Mouse (Mus musculus): ENCODE data around the gene Trat1. TPM values are rescaled to one million over a fixed set of nuclear protein-coding genes. Genes with fewer than 3 reads are reported as not detected.

Gene Trat1
- polyA plus RNA-seq, 1 experiment, result 0.59 TPM

DNA sequence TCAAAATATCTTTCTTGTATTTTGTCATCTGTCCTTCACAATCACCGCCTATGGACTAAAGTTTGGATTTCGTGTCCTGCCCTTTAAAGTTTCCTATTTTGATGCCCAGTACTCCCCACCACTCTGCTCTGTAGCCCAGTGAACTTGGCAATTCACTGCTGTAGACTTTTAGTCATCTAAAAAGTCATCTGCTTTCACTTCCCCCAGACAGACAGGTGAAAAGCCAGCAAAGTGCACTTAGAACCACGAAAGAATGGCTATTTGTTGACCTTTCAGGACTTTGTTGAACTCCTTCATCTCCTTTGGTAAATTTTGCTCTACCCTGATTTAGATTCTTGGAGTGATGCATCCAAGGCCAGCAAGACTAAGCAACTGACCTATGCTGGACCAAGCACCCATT lies 34.9 kb downstream of the Trat1 start:
- whole genome bisulfite sequencing, result 85% methylated on average over 3 of the region's 3 CpGs
- DNase-seq, result no peak

DNA sequence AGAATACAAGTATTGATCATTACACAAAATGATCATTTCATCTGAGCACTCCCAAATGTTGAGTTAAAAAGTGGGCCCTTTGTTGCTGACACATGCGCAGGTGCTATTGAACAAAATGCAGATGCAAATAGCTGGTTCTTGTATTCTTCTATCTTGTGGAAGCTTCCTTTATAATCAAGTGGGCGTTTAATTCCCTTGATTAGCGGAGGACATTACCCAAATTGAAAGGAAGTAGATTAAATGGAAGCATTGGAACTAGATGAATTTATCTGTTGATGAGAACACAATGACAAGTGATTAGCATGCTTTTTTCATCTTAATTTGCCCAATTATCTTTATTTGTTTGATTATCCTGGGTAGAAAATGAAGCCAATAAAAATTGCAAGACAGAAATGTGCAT lies 51.6 kb downstream of the Trat1 start:
- H3K27me3 ChIP-seq (replicated peaks; ENCODE audit: control insufficient read depth, insufficient read depth, low read length), result no peaks in the 10 kb centered on the region
- H3K36me3 ChIP-seq (ENCODE audit: control insufficient read depth, insufficient read depth, low read length), result no peaks in the 10 kb centered on the region
- WGBS, result 96% methylated on average over 3 of the region's 3 CpGs
- H3K27ac ChIP-seq (ENCODE audit: insufficient read depth, low read depth, low read length), result no peak overlapping the region
- no peaks in the 10 kb centered on the region for H3K4me1 ChIP-seq (ENCODE audit: control insufficient read depth, insufficient read depth, low read length)
- no peak for DNase-seq
- TF ChIP-seq CTCF (conservative IDR thresholded peaks at IDR 0.05; ENCODE audit: insufficient read depth, insufficient read length, low read depth, low read length), result no peak
- no peak for TF ChIP-seq POLR2A (IDR thresholded peaks at IDR 0.05; ENCODE audit: low read depth, low read length)
- H3K4me3 ChIP-seq (ENCODE audit: insufficient read depth, low read depth, low read length), result no peak overlapping the region

More for the DNA sequence above, 34.9 kb downstream of the Trat1 start:
- H3K4me1 ChIP-seq (ENCODE audit: control insufficient read depth, insufficient read depth, low read length), result no peaks in the 10 kb centered on the region
- H3K36me3 ChIP-seq (ENCODE audit: control insufficient read depth, insufficient read depth, low read length), result no peaks in the 10 kb centered on the region
- no peak overlapping the region for H3K27ac ChIP-seq (ENCODE audit: insufficient read depth, low read depth, low read length)
- no peak for TF ChIP-seq POLR2A (IDR thresholded peaks at IDR 0.05; ENCODE audit: low read depth, low read length)
- TF ChIP-seq CTCF (conservative IDR thresholded peaks at IDR 0.05; ENCODE audit: insufficient read depth, insufficient read length, low read depth, low read length), result no peak
- H3K4me3 ChIP-seq (ENCODE audit: insufficient read depth, low read depth, low read length), result no peak overlapping the region
- no peaks in the 10 kb centered on the region for H3K27me3 ChIP-seq (replicated peaks; ENCODE audit: control insufficient read depth, insufficient read depth, low read length)

DNA sequence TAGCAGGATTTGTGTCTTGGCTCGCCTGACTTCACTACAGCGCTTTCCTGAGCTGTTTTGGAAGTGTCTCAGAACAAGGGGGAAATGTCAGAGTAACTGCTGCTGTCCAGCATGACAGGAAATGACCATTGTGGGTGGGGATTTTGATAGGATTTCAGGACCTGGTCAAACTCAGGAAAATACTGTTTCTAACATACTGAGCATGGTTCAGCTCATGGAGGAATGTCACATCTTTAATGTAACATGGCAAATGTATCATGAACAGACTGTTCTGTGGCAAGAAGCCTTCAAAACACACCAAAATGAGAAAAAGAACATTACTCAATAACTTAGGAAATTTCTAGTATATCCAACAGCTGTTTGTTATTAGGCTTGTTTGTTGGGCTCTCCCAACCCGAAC lies 52.1 kb downstream of the Trat1 start:
- WGBS, result 61% methylated on average over 3 of the region's 3 CpGs
- TF ChIP-seq CTCF (conservative IDR thresholded peaks at IDR 0.05; ENCODE audit: insufficient read depth, insufficient read length, low read depth, low read length) (no peak), POLR2A (IDR thresholded peaks at IDR 0.05; ENCODE audit: low read depth, low read length) (no peak)
- no peak for DNase-seq

DNA sequence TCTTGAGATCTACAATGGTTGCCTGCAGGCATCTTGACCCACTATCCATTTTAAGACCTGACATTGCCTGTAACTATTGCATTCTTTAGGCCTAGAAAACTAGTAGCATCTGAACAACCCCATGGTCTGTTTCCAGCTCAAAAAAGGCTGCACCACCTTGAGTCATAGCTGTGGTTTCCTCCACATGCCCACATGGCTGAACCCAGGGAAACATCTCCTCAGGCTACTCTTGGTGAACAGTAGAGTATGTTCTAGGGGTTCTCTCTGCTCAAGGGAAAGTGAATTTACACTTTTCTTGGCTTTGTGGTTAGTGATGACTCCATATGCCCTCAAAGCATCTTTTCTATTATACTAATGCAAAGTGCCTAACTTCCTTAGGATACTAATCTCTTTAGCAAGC lies 55.5 kb downstream of the Trat1 start:
- no peaks in the 10 kb centered on the region for H3K4me1 ChIP-seq (ENCODE audit: control insufficient read depth, insufficient read depth, low read length)
- no peak overlapping the region for H3K27ac ChIP-seq (ENCODE audit: insufficient read depth, low read depth, low read length)
- TF ChIP-seq CTCF (conservative IDR thresholded peaks at IDR 0.05; ENCODE audit: insufficient read depth, insufficient read length, low read depth, low read length), result no peak
- no peak for TF ChIP-seq POLR2A (IDR thresholded peaks at IDR 0.05; ENCODE audit: low read depth, low read length)
- no peak for DNase-seq
- H3K36me3 ChIP-seq (ENCODE audit: control insufficient read depth, insufficient read depth, low read length), result no peaks in the 10 kb centered on the region
- H3K4me3 ChIP-seq (ENCODE audit: insufficient read depth, low read depth, low read length), result no peak overlapping the region
- H3K27me3 ChIP-seq (replicated peaks; ENCODE audit: control insufficient read depth, insufficient read depth, low read length), result no peaks in the 10 kb centered on the region

More for the DNA sequence above, 52.1 kb downstream of the Trat1 start:
- Histone ChIP-seq H3K27ac (ENCODE audit: insufficient read depth, low read depth, low read length) (no peak overlapping the region), H3K36me3 (ENCODE audit: control insufficient read depth, insufficient read depth, low read length) (no peaks in the 10 kb centered on the region), H3K4me3 (ENCODE audit: insufficient read depth, low read depth, low read length) (no peak overlapping the region), H3K27me3 (replicated peaks; ENCODE audit: control insufficient read depth, insufficient read depth, low read length) (no peaks in the 10 kb centered on the region), H3K4me1 (ENCODE audit: control insufficient read depth, insufficient read depth, low read length) (no peaks in the 10 kb centered on the region)

DNA sequence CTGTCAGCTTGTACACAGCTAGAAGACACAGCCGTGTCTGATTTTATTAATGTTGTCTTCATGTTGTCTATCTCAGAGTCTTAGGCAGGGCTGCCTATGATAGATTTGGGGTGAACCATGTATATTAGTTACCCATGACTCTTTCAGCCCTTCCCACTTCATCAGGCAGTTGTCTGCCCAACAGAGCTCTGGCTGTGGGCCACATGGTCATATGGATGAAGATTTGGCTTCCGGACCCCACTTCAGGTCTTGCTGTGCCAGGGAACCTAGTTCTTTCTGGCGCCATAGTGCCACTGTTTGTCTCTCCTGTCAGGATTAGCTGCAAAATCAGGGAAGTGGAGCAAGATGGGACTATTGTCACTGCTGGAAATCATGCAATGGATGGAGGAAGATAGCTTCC lies 69.9 kb downstream of the Trat1 start:
- TF ChIP-seq POLR2A (IDR thresholded peaks at IDR 0.05; ENCODE audit: low read depth, low read length) (no peak), CTCF (conservative IDR thresholded peaks at IDR 0.05; ENCODE audit: insufficient read depth, insufficient read length, low read depth, low read length) (no peak)
- Histone ChIP-seq H3K36me3 (ENCODE audit: control insufficient read depth, insufficient read depth, low read length) (no peaks in the 10 kb centered on the region), H3K27ac (ENCODE audit: insufficient read depth, low read depth, low read length) (no peak overlapping the region), H3K4me1 (ENCODE audit: control insufficient read depth, insufficient read depth, low read length) (no peaks in the 10 kb centered on the region), H3K27me3 (replicated peaks; ENCODE audit: control insufficient read depth, insufficient read depth, low read length) (no peaks in the 10 kb centered on the region), H3K4me3 (ENCODE audit: insufficient read depth, low read depth, low read length) (no peak overlapping the region)
- no peak for DNase-seq
- 72% methylated on average over 3 of the region's 3 CpGs for WGBS

Other genes with a start within 250 kb of the Trat1 start
- not detected in 2 replicates for gene Retnlb, start 44.8 kb upstream of the Trat1 start, polyA plus RNA-seq (2012; rRNA removed)
- gene Retnla, start 70.5 kb upstream of the Trat1 start, polyA plus RNA-seq (2012; rRNA removed), result 33.9 and 44.0 TPM in 2 replicates
- gene Retnlg, start 100.6 kb upstream of the Trat1 start, polyA plus RNA-seq (2012; rRNA removed), result 2.2 TPM in 1 of 2 replicates, not detected in the other
- gene Dzip3, start 222.1 kb upstream of the Trat1 start, polyA plus RNA-seq (2012; rRNA removed), result 1.6 and 1.9 TPM in 2 replicates
- 0.30 and 0.44 TPM in 2 replicates for gene Cip2a, start 222.2 kb upstream of the Trat1 start, polyA plus RNA-seq (2012; rRNA removed)

Measured in kidney, adult 2 months (tissue).